Mouse (Mus musculus): ENCODE measurements at regions not wholly inside any gene's neighbourhood (a gene's known extent, or its start where the extent isn't known, plus 50 kb on each side); places are given as distances from the start of the nearest gene placed in this dataset.

- no peak for DNase-seq (ENCODE audit: extremely low spot score, low read depth, low spot score)
These were observed 58.5 kb downstream of the Zfp36l2 start for GRCm38 (mm10) chr17:84129204-84129603.

GRCm38 (mm10) chr17:84128262-84128661 is 59.5 kb downstream of the Zfp36l2 start:
- DNase-seq (ENCODE audit: extremely low spot score, low read depth, low spot score) = no peak

- DNase-seq (ENCODE audit: extremely low spot score, low read depth, low spot score) = no peak
These were observed 61.6 kb downstream of the Zfp36l2 start for GRCm38 (mm10) chr17:84126168-84126567.

DNA sequence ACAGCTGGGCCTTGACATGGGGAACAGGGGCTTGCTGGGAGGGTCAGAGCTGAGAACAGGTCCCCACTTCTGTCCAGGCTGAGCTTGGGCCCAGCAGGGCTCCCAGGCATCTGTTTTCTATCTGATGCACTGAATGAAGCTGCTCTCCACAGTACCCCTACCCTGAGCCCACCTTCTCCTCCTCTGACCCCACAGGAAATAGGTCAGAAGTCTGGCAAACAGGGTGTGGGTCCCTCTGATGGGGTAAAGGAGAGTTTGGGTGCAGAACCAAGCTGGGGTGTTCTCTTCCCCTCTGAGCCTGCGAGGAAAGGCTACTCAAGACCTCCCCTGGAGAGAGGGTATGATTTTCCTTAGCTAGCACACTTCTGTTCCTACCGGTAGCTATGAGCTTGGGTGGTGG is 64.6 kb downstream of the Zfp36l2 start:
- no peak for DNase-seq (ENCODE audit: extremely low spot score, low read depth, low spot score)

GRCm38 (mm10) chr17:84122486-84123131 is 65.1 kb downstream of the Zfp36l2 start:
- no peak for DNase-seq (ENCODE audit: extremely low spot score, low read depth, low spot score)

DNA sequence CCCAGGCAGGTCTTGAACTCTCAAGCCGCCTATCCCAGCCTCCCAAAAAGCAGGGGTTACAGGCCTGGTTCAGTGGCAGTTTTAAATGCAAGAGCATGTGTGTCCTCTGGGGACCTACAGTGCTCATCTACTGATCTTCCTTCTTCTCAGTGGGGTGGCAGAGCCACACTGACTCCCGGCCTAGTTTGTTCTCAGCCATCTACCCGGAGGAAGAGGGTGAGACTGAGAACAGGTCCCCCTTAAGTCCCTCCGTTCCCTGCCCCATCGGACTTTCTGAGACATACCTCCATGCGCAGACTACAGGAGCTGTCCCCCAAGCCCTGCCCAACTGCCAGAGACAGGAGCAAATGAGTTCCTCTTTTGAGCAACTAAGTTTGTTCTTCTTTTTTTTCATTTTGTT is 66.5 kb downstream of the Zfp36l2 start:
- no peak for DNase-seq (ENCODE audit: extremely low spot score, low read depth, low spot score)

- DNase-seq (ENCODE audit: extremely low spot score, low read depth, low spot score) = no peak
These were observed 68.3 kb downstream of the Zfp36l2 start for GRCm38 (mm10) chr17:84119221-84120017.

GRCm38 (mm10) chr17:84118781-84119180 is 69.0 kb downstream of the Zfp36l2 start:
- no peak for DNase-seq (ENCODE audit: extremely low spot score, low read depth, low spot score)

DNA sequence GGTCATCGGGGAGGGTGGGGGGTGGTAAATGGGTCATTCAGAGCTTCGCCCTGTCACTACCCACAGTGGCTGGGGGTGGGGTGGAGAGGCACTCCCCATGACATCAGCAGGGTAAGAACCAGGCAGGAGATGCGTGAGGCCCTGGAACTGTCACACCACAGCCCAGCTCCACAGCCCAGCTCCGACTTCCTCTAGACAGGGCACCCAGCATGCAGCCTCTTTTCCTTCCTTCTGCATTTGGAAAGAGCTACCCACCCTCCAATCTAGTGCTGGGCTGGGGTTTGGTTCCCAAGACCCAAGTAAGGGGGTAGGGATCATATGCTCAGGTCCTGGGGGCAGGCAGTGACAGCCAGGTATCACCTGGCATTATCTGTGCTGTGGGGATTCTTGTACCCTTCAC is 69.5 kb downstream of the Zfp36l2 start:
- DNase-seq (ENCODE audit: extremely low spot score, low read depth, low spot score) = no peak

GRCm38 (mm10) chr17:84117756-84118155 is 70.0 kb downstream of the Zfp36l2 start:
- no peak for DNase-seq (ENCODE audit: extremely low spot score, low read depth, low spot score)

GRCm38 (mm10) chr17:84116340-84117279 is 71.1 kb downstream of the Zfp36l2 start:
- no peak for DNase-seq (ENCODE audit: extremely low spot score, low read depth, low spot score)

DNA sequence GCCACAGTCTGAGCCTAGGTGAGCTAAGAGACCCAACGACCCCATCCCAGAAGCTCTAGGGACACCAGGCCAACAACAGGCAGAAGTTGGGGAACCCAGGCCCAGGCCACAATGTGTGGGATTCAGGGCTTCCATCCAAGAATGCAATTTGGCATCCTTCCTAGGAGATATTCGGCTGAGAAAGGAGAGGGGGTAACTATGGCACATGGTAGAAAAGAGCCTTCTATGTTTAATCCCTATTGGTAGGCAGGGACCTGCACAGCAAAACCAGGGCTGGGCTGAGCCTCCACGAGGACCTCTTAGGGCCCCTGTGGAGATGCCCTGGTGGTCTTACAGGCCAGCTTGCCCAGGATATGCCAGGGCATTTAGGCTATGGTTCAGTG is 71.8 kb downstream of the Zfp36l2 start:
- no peak for DNase-seq (ENCODE audit: extremely low spot score, low read depth, low spot score)

GRCm38 (mm10) chr17:84115133-84115532 is 72.6 kb downstream of the Zfp36l2 start:
- no peak for DNase-seq (ENCODE audit: extremely low spot score, low read depth, low spot score)

DNA sequence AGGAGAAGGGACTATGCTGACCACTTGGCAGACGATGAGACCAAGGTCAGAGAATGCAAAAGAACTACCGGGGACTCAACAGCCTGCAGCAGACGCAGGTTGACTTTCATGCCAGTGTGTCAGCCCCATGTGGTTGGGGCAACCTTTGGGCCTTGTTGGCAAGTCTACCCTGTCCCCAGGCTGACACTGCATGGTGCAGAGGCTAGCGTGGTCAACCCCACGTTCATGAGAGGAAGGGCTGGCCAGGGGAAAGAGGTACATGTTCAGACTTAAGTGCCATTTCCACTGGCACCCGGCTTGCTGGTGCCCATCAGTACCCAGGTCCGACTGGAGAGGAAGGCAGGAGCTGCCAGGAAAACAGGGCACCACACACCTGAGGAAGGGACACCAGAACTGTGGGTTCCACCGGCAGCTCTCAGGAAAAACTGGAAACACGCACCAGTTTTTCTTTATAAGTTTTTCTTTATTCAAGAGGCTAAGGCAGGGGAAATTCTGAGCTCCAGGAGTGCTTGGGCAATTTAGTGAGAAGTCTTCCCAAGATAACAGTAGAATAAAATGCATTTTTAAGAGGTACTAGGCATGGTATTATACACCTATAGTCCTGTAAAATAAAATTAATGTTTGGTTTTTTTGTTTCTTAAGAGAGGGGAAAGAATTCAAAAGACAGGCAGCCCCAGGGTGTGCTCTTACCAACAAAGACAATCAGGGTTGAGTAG is 73.3 kb downstream of the Zfp36l2 start:
- DNase-seq (ENCODE audit: extremely low spot score, low read depth, low spot score) = no peak

DNA sequence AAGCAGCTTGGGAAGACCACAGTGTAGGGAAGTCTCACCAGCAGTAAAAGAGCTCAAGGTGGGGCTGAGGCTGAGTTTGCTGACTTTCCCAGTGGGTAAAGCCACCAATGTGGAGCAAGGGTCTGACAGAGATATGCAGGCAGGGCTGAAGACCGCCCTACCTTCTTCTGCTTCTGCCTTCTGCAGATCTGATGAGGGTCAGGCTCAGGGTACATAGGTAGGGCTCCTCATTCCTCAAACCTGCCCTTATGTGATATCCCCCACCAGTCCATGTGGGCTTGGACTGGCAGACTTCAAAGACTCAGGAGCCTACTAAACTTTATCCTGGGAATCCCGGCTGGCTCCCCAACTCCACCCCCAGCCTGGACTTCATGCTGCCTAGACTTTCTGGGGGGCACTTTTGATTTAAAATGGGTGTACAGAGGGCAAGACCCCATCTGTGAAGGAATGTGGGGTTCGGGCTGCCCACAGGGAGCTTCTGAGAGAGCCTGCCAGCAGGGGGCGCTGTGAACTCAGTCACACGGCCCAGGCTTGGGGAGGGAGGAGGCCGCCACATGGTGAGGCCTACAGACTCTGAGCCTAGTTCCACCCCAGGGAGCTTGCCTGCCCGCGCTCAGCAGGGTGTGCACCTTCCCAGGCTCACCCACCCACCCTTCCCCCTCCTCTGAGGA is 74.0 kb downstream of the Zfp36l2 start:
- no peak for DNase-seq (ENCODE audit: extremely low spot score, low read depth, low spot score)

DNA sequence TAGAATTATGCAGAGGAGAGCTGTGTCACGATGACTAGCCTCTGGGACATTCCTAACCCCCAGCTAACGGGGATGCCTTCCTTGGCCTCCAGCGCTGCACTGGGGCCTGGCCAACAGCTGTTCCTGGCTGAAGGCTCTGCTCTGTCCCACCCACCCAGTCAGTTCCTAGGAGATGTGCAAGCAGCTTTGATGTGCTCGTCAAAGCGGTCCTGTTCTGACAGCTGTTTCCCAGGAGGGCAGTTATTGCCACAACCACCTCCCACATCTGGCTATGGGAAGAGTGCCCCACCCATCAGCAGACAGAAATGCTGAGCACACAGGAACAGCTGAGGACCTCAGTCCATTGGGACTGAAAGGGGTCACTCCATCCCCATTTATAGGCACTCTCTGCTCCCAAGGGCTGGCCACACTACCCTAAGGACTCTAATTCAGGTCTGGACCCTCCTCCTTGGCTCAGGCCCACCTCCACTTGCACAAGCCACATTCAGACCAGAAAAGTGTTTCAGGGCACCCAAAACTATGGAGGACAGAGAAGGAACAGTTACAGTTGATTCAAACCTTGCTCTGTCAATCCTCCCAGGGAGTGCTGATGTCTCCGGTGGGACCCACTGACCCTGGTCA is 75.2 kb downstream of the Zfp36l2 start:
- DNase-seq (ENCODE audit: extremely low spot score, low read depth, low spot score) = no peak

DNA sequence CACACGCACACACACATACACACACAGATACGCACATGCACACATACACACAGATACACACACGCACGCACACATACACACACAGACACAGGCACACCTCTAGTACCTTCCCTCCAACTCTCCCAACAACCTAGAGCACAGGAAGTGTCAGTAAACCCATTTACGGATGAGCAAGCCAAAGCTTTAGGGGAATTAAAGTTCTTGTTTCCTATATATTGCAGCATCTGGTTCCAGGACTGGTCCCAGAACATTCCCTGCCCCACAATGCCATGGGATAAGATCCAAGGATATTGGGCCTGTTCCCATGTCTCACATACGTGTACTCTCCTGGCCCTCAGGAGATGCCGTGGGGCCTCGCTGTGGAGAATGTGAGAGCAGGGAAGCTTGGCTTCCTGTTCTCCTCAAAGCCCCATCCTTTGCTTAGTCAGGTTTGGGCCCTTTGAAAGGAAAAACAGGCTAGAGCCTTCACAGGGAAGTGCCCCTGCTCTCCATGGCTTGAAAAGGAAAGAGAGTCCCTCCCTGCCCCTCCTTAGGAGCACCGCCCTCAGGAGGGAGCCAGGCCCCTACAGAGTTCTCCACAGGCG is 75.9 kb downstream of the Zfp36l2 start:
- DNase-seq (ENCODE audit: extremely low spot score, low read depth, low spot score) = no peak

GRCm38 (mm10) chr17:84110945-84111344 is 76.8 kb downstream of the Zfp36l2 start:
- no peak for DNase-seq (ENCODE audit: extremely low spot score, low read depth, low spot score)

DNA sequence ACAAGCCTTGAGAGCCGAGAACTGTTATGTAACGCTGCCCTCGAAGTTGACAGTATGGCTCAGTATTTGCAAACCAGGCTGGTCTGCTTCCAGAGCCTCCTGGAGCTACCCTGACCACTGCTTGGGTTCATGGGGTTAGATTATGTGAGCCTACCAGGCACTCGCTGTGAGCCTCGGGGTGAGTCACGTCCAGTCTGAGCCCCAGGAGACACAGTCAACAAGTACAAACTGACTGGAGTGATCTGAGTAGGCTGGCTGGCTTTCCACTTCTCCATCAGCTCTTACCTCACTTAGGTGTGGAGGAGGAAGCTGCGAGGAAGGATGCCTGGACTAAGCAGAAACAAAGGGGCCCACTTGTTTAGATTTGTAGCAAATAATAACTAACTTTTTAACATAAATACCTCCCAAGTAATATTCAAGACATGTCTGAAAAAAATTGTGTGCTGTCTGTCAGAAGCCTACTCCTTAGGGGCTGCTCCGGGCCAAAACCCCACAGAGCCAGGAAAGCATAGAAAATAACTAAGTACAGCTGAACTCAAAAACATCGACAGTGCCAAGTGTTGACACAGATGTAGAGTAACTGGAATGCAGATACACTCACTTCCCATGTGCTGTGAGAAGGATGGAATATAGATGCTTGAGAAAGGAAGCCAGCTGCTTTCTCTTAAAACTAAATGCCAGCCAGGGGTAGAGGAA is 77.6 kb downstream of the Zfp36l2 start:
- no peak for DNase-seq (ENCODE audit: extremely low spot score, low read depth, low spot score)
